Mouse (Mus musculus) stomach, postnatal 0 days (tissue): Measurements from ENCODE around the gene Klc4. TPM values are rescaled to one million over a fixed set of nuclear protein-coding genes. Genes with fewer than 3 reads are reported as not detected.
A peak's percentile ranks its signal among the peaks of the same experiment; 100 is the strongest.

ENCODE experiments used
- ATAC-seq: fragments of 200-750 bp; cut with Nextera tagmentation; 2 replicates; pipeline ENCODE4 v1.8.0; 2017; ENCODE audit not compliant: low FRiP score, low TSS enrichment
- DNase-seq: peaks from one replicate; pipeline ENCODE4 v3.0.0-alpha.2; 2016; ENCODE audit warnings: low spot score
- H3K27ac ChIP-seq: fragments of 300-500 bp; sonication (generic); replicated peaks from 2 replicates; pipeline ENCODE4 v1.5.1; 2014; ENCODE audit warnings: mild to moderate bottlenecking, control low read depth
- H3K27me3 ChIP-seq: fragments of 300-500 bp; sonication (generic); 2 replicates; pipeline ENCODE4 v1.6.1; 2014; ENCODE audit warnings: low read length; ENCODE audit not compliant: control insufficient read depth, insufficient read depth
- H3K36me3 ChIP-seq: fragments of 300-500 bp; sonication (generic); 2 replicates; pipeline ENCODE4 v1.6.1; 2014; ENCODE audit warnings: low read length, mixed read lengths; ENCODE audit not compliant: control insufficient read depth, insufficient read depth
- H3K4me1 ChIP-seq: fragments of 300-500 bp; sonication (generic); replicated peaks from 2 replicates; pipeline ENCODE4 v1.6.1; 2014; ENCODE audit warnings: antibody characterized with exemption; ENCODE audit not compliant: control insufficient read depth, insufficient read depth
- H3K4me2 ChIP-seq: fragments of 300-500 bp; sonication (generic); replicated peaks from 2 replicates; pipeline ENCODE4 v1.6.1; 2014; ENCODE audit warnings: low read depth, mild to moderate bottlenecking, control low read depth, moderate library complexity
- H3K4me3 ChIP-seq: fragments of 300-500 bp; sonication (generic); 2 replicates; pipeline ENCODE4 v1.5.1; 2014; ENCODE audit warnings: low read depth, low read length, control low read depth
- H3K9ac ChIP-seq: fragments of 300-500 bp; sonication (generic); 2 replicates; pipeline ENCODE4 v1.6.1; 2014; ENCODE audit warnings: mild to moderate bottlenecking, low read length, control low read depth, mixed read lengths
- H3K9me3 ChIP-seq: fragments of 300-500 bp; sonication (generic); 2 replicates; pipeline ENCODE4 v1.6.1; 2016; ENCODE audit warnings: low read length; ENCODE audit not compliant: control insufficient read depth
- CTCF ChIP-seq: IDR thresholded peaks from 2 replicates; pipeline ENCODE4 v1.5.1; 2016; ENCODE audit warnings: antibody characterized with exemption, low read depth, mild to moderate bottlenecking, moderate library complexity
- EP300 ChIP-seq: optimal IDR thresholded peaks from 2 replicates; pipeline ENCODE3; 2016; ENCODE audit warnings: antibody characterized with exemption
- WGBS: fragments of 180-500 bp; shearing (Covaris S2); extraction: QIAGEN DNeasy Blood & Tissue Kit; methylation state at CpG from one replicate; pipeline ENCODE4 v1.1.7; 2014; 5-methylcytosine and 5-hydroxymethylcytosine counted together
- polyA plus RNA-seq: library from polyadenylated mRNA; unstranded; fragments of >200 nt; fragmentation: Nextera tagmentation; extraction: Ambion mirVana; gene quantifications from 2 replicates; pipeline ENCODE4 v1.2.1, GENCODE M21; 2015

Klc4 gene
- polyA plus RNA-seq, 1 experiment from 2014 or later, result 34.5 TPM

DNA sequence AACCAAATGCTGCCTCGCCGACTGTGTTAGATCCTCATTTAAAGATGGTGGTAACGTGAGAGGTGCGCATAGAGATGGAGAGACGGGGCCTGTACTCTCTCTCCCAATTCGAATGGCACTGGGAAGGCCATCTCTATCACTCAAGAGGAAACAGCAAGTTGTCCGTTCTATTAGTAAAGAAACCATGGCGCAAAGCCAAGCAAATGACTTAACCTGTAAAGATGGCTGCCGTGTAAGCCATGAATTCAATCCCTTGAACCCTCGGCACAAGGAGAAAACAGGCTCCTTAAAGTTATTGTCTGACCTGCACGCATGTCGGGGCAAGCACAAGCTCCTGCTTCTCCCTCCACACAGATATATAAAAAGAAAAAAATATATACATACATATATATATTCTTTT, 28.0 kb downstream of the Klc4 start:
- no peak overlapping the region for H3K4me3 ChIP-seq

DNA sequence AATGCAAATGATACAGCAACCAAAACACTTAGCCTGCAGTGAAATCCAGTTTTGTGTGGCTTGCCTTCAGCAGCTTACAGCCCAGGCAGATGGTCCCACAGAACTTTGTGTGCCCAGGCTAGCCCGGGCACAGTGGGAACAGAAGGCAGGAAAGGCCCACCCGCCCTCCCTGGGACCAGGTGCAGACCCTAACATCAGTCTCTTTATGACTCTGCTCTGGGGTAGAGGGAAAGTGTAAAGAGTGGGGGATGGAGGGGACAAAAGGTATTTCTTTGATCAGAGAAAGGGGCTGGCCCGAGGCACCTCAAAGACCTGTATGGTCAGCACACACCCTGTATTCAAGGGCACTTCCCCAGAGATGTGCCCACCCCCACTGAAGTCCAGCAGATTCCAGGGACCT, 32.6 kb downstream of the Klc4 start:
- no peak overlapping the region for H3K9ac ChIP-seq

More for the DNA sequence above, 28.0 kb downstream of the Klc4 start:
- peak overlapping the region; percentile 93 for H3K27ac ChIP-seq
- ATAC-seq, result no peak
- H3K36me3 ChIP-seq, result no peaks in the 10 kb centered on the region
- H3K4me2 ChIP-seq, result peak overlapping the region; percentile 30
- 47% methylated on average over 12 of the region's 12 CpGs for WGBS
- peaks cover 22% of the 10 kb centered on the region for H3K4me1 ChIP-seq
- no peak overlapping the region for H3K9ac ChIP-seq
- no peaks in the 10 kb centered on the region for H3K27me3 ChIP-seq
- DNase-seq, result no peak
- no peaks in the 10 kb centered on the region for H3K9me3 ChIP-seq
- TF ChIP-seq CTCF, result no peak

GRCm38 (mm10) chr17:46612820-46613219, 33.0 kb downstream of the Klc4 start:
- no peak for ATAC-seq
- no peak for DNase-seq
- no peak overlapping the region for H3K9ac ChIP-seq
- 16% methylated on average over 4 of the region's 4 CpGs for WGBS
- H3K27me3 ChIP-seq, result no peaks in the 10 kb centered on the region
- H3K9me3 ChIP-seq, result no peaks in the 10 kb centered on the region
- no peak overlapping the region for H3K4me2 ChIP-seq
- peak overlapping the region; percentile 72 for H3K27ac ChIP-seq
- 0 out of 2 replicates have a peak, but pooled peaks cover 10% of the 10 kb centered on the region for H3K4me1 ChIP-seq
- no peaks in the 10 kb centered on the region for H3K36me3 ChIP-seq
- H3K4me3 ChIP-seq, result no peak overlapping the region
- TF ChIP-seq CTCF, result no peak

More for the DNA sequence above, 32.6 kb downstream of the Klc4 start:
- no peaks in the 10 kb centered on the region for H3K36me3 ChIP-seq
- no peak overlapping the region for H3K4me2 ChIP-seq
- TF ChIP-seq CTCF (no peak), EP300 (no peak)
- H3K4me1 ChIP-seq, result 0 out of 2 replicates have a peak, but pooled peaks cover 10% of the 10 kb centered on the region
- no peaks in the 10 kb centered on the region for H3K27me3 ChIP-seq
- ATAC-seq (no peak), DNase-seq (no peak)
- 30% methylated on average over 3 of the region's 3 CpGs for WGBS
- H3K9me3 ChIP-seq, result no peaks in the 10 kb centered on the region
- 0 out of 2 replicates have a peak overlapping the region, but pooled peaks have one; percentile 36 for H3K27ac ChIP-seq
- no peak overlapping the region for H3K4me3 ChIP-seq

GRCm38 (mm10) chr17:46612189-46612588, 33.6 kb downstream of the Klc4 start:
- Histone ChIP-seq H3K4me1 (0 out of 2 replicates have a peak, but pooled peaks cover 10% of the 10 kb centered on the region), H3K9me3 (no peaks in the 10 kb centered on the region), H3K36me3 (no peaks in the 10 kb centered on the region), H3K27ac (peak overlapping the region; percentile 72), H3K27me3 (no peaks in the 10 kb centered on the region), H3K4me3 (no peak overlapping the region), H3K4me2 (no peak overlapping the region), H3K9ac (no peak overlapping the region)
- TF ChIP-seq CTCF (no peak), EP300 (no peak)
- ATAC-seq (peak; percentile 72), DNase-seq (peak; percentile 43)
- WGBS, result 30% methylated on average over 2 of the region's 2 CpGs

GRCm38 (mm10) chr17:46611316-46611715, 34.5 kb downstream of the Klc4 start:
- 0 out of 2 replicates have a peak, but pooled peaks cover 10% of the 10 kb centered on the region for H3K4me1 ChIP-seq
- H3K36me3 ChIP-seq, result no peaks in the 10 kb centered on the region
- no peak for ATAC-seq
- WGBS, result 92% methylated on average over 6 of the region's 6 CpGs
- no peak for TF ChIP-seq CTCF
- TF ChIP-seq EP300, result no peak
- H3K9me3 ChIP-seq, result no peaks in the 10 kb centered on the region
- H3K27ac ChIP-seq, result peak overlapping the region; percentile 61
- DNase-seq, result no peak
- no peak overlapping the region for H3K4me3 ChIP-seq
- H3K4me2 ChIP-seq, result no peak overlapping the region
- no peak overlapping the region for H3K9ac ChIP-seq
- H3K27me3 ChIP-seq, result no peaks in the 10 kb centered on the region

- Histone ChIP-seq H3K9me3 (no peaks in the 10 kb centered on the region), H3K4me2 (peak overlapping the region; percentile 33), H3K27me3 (no peaks in the 10 kb centered on the region), H3K4me1 (0 out of 2 replicates have a peak, but pooled peaks cover 13% of the 10 kb centered on the region), H3K4me3 (peak overlapping the region; percentile 1; the same call in 1 of the 2 replicates), H3K27ac (peak overlapping the region; percentile 75), H3K36me3 (no peaks in the 10 kb centered on the region), H3K9ac (peak overlapping the region; percentile 0; the same call in 1 of the 2 replicates)
- 51% methylated on average over 15 of the region's 15 CpGs for WGBS
- TF ChIP-seq CTCF (no peak), EP300 (no peak)
- ATAC-seq (peak; percentile 84), DNase-seq (peak; percentile 73)
Measured at GRCm38 (mm10) chr17:46609721-46610514, 35.9 kb downstream of the Klc4 start.
